Mouse (Mus musculus): ENCODE measurements around the gene Mettl26.

DNA sequence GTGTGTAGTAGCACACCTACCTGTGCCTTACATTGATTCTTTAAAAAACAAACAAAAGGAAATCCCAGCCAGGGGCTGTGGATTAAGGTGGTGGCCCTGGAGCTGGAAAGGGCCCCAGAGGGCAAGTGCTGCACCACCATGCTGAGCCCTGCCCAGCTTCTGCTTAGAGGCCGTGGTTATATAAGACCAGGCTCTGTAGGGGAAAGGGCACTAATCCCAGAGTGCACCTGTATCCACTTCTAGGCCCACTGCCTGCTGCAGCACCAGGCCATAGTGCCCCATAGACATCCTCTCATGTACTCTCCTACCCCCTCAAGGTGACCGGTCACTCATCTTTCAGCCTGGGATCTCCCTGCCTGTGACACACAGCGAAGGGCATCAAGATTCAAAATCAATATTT is 8.7 kb upstream of the Mettl26 start:
- no peak for TF ChIP-seq TAL1 (IDR thresholded peaks at IDR 0.05; ENCODE audit: low read length)
- TF ChIP-seq GATA1 (IDR thresholded peaks at IDR 0.05; ENCODE audit: low read length), result no peak

All from erythroblast, embryonic 14.5 days (primary cell).